Mouse (Mus musculus) embryo, embryonic 11 days (tissue): Measurements from ENCODE around the gene Hoxa11.

Source experiments
- DNase-seq: peaks from one replicate; pipeline ENCODE4 v3.0.0-alpha.2; 2015

The Hoxa11 gene

DNA sequence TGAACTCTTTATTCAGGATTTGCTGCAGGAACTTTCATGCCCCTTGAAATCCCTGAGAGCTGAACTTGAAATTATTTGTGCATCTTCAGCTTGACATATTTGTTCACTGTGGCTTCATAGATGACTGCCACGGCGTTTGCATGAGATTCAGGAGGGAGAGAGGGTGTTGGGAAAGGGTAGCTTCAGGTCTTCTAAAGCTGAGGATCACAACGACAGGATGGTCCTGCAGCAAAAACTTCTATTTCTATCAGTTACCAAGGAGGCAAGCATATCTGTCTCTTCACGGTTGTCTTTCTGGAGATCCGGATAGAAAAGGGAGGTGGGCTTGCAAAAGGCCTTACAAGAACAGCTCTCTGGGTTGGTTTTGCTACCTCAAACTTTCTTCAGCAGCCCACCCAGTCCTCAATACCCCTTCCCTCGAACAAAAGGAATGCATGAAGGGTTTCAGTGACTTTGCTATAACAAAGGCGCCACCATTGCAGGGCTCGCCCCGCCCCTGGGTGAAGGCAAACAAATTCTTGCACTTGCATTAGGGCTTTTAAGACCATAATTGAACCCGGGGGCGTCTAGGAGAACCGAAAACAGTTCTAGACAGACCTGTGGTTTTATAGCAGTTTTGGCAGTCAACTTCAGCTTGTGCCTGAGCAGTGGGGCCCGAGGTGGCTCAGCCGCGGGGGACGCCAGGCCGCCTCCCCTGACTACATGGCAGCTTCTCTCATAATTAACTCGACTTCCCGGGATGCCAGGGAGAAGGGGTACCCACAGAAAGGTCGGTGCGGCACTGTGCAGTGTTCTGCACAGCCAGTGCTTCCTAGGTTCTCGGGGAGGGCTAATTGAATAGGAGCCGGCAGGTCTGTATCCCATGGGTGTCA is 2.4 kb upstream of the Hoxa11 start:
- DNase-seq, result no peak

DNA sequence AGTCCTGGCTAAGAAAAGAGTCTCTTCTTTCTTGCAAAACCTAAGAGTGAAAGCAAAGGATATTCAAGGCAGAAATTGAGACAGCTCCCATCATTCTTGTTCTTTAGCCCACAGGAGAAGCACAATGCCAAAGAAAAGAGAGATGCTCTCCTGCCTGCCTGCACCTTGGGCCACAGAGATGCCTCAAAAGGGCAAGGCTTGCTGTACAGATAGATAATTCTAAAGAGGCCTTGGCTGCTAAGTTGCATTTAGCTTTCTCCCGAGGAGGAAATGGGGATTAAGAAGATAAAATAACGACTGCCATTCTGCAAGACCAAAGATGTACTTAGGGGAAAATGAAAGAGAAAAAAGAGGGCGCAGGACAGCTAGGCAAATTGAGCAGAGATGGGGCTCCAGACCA is 1.3 kb upstream of the Hoxa11 start:
- no peak for DNase-seq

DNA sequence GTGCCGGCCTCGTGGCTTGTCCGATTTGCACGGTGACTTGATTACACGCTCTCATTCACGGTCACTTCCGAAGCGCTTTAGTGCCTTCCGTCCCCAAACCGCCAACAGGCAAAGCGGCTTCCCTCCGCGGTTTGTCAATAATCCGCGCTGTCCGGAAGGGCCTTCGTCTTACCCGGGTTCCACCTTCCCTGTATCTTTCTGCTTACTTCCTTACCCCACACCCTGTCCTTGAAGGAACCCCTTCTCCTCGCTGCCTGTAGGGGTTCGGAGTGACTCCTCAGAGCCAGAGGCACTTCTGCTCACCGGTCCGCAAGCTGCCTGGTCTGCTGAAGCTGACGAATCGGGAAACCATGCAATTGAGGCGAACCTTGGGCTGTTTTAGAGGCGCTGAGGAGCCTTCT is 793 bp upstream of the Hoxa11 start:
- no peak for DNase-seq

DNA sequence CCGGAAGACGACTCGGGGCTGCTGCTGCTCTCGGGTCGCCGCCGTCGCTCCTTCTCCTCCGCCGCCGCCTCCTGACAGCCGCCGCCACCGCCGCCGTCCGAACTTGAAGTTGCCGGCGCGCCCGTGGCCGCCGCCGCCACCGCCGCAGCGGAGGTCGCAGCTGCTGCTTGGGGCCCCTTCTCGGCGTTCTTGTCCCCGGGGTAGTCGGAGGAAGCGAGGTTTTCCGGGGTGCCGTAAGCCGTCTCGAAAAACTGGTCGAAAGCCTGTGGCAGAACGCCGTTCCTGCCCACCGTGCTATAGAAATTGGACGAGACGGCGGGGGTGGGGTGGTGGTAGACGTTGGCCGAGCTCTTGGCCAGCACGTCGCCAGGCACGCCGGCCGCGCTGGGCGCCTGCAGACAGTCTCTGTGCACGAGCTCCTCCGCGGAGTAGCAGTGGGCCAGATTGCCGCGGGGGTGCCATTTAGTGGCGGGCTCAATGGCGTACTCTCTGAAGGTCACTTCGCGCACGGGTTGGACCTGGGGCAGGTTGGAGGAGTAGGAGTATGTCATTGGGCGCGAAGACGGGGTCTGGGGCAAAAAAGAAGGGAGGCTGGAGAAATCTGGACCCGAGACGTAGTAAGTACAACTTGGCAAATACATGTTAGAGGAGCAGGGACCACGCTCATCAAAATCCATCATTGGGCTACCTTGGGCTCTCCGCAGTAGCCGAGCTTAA is 412 bp downstream of the Hoxa11 start:
- DNase-seq, result no peak

DNA sequence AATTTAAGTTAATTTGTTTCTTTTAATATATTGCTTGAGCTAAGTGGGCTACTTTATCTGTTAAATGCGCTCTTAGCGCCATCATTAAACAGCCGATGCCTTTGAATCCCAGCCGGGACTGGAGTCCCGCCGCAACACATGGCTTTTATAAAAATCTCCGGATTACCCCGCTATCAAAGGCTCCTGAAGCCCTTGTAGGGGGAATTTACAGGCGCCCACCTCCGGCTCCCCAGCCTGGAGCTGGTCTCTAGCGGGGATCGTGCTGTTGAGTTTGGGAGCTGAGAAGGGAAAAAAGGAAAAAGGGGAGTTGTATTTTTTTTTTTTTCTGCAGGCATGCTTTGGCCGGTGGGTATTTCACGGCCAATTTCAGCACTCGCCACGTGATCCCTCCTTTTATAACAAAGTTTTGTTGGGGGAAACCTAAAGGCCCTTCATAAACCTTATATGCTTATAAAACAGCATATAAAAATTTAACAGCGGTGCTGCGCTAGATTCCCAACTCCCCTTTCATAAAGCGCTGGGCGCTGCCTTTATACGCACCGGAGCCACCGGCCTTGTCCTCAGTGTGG is 1.1 kb downstream of the Hoxa11 start:
- DNase-seq, result no peak

DNA sequence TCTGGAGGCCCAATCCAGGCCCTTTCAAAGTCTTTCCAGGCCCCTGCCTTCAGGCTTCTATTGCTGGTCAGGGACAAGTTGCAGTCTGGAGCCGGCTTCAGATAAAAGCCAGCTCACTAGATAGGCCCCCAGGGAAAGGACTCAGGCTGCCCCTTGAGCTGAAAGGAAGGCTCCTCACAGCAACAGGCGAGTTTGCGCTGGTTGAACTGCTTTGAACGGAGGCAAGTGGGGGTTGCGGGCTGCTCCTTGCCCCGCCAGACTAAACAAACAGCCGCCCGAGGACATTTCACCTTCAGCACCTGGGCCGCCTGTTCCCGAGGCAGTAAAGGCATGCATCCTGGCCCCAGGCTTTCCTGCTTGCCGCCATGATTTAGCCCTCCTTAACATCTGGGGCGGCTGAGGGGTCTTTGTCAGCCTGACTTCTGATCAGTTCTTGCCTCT is 1.9 kb downstream of the Hoxa11 start:
- no peak for DNase-seq

DNA sequence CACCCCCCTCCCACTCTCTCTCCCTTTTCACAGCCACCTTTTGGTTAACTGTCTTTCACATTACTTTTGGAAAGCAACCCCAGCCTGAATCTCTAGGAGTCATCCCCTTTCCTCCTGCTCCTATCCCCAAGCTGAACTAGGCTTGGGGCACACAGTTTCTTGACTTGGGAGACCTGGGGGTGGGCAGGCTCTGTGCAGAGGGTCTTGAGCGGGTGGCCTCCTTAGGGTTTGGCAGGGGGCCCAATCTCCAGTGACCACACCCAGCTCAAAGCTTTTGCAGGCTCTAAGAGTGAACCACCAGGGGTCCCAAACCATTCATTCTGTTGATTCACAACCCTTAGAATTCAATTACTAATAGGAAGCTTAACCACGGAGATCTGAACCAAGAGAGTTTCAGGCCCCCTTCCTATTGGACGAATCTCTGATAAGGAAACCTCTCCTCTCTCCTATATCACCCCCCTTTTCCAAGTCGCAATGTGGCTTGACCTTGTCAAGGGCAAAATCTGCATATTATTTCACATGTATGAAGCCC is 2.7 kb downstream of the Hoxa11 start:
- DNase-seq, result no peak

DNA sequence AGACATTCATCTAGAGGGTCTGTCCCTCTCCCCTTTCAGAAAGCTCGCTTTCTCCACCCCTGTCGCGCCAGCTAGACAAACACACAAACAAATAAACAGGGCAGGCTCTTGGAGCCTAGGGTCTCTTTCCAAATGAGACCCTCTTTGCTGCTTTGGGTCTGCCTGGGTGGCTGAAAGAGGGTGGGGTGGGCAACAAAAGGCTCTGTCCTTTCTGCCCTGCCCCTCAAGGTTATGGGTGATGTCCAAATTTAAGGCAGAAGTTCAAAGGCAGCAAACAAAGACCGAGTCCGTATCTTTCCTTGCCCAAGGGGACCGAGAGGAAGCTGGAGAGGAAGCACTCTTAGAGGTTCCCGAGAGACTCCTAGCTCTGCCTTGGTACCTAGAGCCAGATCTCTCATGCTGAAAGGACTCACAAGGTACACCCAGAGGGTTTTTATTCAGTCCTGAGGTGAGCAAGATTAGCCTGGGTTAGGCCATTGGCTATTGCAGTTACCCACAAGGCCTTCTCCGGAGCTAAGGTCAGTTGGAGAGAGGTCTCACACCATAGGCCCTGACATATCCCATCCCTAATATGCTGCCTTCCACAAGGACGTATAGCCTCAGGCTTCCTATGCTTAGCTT is 4.5 kb downstream of the Hoxa11 start:
- no peak for DNase-seq

DNA sequence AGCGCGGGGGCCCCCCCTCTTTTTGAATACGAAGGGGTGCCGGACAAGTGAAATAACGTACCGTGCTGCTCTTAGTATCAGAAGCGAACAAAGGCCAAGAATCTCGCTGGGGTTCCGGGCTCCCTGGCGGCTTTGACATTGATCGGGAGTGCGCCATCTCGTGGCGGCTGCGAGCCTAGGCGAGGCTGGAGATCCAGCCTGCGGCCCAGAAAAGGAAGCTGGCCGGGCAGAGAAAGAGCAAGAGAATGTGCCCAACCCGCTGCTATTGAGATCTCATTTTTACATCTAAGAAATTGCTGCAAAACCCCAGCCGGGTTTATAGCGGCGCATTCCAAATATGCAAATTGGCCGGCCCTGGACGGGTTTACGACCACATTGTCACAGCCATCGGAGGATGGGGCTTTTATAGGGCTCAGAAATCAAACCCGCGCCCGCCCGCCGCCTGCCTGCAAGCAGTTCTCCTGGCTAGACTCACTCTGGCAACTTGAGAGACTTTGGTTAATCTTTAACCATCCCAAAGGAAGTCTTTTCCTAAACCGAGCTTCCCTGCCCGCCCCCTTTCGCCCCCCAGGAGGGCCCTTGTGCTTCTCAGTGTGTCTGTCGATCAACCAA is 5.1 kb downstream of the Hoxa11 start, which contains the start of gene Hoxa10:
Gene Hoxa10 (minus strand): TSS at position 466 of the 612 bp plus-strand sequence.
- DNase-seq, result peak; percentile 95

DNA sequence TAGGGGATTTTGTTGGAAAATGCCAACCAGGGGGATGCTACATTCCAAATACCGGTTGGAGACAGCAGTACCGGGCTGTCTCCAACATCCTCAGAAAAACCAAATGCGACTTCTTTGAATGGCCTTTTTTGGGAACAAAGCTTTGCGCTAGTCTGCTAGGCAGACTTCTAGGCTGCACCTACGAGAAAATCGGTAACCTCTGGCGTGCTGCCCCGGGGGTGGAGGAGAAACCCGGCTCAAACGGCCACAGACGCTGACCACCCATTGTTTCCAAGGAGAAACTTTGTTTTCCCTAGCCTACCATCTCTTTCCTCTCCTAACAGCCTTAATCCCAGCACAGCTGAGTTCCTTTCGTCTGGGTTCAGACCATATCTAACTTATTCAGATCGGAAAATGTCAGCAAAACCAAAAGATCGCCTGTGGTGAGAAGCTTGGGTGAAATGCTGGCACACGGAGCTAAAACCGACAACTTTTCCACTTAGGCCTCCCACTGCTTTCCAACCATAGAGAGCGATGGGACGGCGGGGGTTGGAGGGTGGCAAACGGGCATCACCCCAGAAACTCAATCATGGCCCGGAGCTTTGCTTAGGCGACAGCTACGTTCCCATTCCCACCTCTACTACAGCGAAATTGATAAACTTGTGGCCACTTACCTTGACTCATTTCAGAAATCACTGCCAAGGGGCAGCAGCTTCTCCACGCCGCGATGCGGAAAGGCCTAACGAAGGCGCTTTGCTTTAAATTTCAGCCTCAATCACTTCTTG is 5.8 kb downstream of the Hoxa11 start:
- DNase-seq, result no peak

DNA sequence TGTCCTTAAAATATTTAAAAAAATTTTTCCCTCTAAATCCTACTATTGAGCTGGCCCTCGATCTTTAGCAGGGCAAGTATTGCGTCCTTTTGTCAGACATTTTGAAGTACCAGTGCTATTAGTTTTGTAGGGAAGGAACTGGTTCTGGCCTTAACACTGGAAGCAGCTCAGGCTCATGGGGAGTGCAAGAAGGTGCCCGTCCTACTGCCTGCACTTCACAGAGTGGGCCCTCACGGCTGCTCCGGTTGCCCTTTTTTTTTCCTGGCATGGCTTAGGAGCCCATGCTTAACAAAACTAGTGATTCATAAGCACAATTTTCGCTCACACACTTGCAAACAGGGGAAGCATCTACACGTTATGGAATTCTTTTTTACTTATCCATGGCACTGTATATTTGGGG is 6.6 kb downstream of the Hoxa11 start:
- no peak for DNase-seq

DNA sequence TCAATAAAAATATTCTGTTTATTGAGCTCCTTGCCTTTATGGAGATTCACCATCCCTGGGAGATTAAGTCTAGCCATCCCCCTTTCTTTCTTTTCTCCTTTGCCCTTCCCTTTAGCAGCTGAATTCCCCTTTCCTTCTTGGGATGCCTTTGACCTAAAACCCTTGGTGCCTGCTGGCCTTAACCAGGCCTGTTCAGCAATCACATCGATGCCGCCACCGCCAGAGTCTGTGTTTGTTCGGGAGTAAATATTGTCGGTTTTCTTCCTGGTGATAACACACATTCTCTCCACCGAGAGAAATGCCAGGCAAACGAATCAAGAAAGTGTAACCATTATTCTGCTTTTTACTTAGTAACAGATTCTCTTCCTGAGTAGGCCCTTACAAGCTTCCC is 7.5 kb downstream of the Hoxa11 start:
- no peak for DNase-seq

DNA sequence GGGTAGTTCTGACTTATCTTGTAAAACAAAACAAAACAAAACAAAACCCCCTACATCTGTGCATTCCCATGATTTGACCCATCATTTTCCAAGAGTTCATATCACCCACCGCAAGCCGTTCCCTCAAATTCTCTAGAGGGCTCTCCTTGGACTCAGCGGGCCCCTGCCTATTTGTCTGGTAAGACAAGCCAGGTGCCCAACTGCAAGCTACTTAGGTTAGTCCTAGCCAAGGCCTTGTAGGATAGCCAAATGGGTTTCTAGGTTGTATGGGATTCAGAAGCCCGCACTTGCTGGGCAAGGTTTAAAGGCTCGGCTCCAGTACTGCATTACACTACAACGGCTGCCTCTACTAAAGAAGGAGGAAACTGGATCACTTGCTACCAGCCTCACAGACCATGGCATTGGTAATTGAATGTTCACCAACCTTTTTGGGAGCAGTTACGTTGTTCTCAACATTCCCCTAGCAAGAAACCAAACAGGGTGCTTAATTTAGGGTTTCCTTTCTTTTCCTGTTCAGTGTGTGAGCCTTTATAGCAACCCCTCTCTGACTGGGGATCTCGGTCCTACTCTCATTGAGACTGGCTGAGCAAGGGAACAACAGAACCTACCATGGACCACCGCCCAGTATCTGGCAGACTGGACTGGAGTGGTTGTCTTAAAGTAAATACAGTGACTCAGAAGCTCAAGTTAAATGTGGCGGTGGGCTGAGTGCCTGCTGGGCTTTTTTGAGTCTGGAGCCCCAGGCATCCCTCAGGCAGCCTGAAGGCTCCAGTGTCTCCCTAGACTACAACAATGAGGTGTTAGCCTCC is 8.1 kb downstream of the Hoxa11 start:
- no peak for DNase-seq

DNA sequence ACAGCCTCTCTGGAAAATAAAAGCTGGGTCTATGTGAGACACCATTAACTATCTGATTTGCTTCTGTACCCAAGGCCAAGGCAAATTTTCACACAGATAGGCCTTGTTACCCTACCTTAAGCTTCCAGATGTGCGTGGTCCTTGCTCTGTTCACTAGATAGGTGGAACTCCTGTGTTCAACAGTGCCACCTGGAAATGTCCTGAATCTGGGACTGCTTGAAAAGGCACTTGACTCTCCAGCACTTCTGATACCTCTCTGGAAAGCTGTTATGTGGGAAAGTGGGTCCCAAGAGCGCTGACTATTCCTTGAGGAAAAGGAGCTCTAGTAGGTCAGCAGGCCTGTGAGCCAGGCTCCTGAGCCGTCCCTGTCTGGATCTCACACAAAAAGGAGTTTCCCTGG is 8.8 kb downstream of the Hoxa11 start:
- no peak for DNase-seq

DNA sequence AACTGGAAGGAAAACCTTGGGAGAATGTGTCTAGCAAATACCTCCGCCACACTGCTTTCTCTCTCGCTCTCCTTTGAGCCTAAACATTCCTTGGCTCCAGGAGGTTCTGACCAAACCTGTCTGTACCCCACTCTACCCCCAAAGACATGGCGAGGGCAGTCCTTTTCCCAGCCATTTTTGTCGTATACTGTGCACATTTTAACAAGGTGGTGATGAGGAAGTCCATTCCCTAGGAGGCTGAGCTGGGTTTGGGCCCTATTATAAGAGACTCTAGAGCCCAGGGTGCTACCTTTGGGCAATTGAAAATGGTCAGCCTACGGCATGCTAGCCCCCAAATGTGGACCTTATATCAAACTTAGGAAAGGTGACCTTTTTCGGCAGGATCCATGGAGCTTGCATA is 9.7 kb downstream of the Hoxa11 start:
- no peak for DNase-seq

DNA sequence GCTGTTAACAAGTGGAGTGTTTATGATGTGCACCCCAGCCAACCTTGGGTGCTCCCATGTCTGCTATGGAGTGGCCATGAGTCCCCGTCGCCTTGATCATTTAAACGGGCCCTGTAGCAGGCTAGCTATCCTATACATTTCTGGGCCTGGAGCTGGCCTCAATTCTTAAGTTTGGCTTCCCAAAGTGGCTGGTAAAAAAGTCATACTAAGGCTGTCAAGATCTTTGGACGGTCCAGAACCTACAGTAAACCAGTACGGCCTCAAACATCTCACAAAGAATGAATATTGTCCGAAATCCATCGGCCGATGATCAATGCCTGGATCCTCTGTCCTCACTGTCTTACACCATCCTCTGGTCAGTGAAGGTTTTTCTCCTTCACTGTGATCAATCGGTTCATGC is 10.3 kb downstream of the Hoxa11 start:
- DNase-seq, result no peak

DNA sequence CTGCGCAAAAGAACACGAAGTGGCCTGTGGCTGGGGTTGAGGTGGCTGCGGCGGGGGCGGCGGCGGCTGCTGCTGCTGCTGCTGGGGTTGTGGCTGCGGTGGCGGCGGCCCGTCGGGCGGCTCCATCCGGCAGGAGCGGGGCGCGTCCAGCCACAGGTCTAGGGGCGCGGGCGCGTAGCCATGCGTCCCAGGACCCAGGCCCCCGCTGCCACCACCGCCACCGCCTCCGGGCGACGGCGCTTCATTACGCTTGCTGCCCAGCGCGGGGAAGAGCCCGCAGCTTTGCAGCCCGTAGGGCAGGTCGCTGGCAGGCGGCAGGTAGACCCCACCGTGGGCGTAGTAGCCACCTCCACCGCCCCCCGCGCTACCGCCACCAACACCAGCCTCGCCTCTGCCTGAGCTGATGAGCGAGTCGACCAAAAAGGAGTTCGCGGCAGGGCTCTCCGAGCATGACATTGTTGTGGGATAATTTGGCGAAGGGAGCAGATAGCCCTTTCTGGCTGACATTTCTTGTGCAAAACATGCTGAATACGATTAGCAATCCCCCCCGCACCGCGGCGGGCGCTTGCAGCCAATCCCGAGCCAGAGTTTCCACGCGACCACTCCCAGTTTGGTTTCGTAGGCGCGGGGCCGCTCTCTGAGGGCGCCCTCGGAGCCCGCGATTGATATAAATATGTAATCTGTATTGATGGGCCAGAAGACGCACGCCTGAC is 11.0 kb downstream of the Hoxa11 start:
- DNase-seq, result no peak

DNA sequence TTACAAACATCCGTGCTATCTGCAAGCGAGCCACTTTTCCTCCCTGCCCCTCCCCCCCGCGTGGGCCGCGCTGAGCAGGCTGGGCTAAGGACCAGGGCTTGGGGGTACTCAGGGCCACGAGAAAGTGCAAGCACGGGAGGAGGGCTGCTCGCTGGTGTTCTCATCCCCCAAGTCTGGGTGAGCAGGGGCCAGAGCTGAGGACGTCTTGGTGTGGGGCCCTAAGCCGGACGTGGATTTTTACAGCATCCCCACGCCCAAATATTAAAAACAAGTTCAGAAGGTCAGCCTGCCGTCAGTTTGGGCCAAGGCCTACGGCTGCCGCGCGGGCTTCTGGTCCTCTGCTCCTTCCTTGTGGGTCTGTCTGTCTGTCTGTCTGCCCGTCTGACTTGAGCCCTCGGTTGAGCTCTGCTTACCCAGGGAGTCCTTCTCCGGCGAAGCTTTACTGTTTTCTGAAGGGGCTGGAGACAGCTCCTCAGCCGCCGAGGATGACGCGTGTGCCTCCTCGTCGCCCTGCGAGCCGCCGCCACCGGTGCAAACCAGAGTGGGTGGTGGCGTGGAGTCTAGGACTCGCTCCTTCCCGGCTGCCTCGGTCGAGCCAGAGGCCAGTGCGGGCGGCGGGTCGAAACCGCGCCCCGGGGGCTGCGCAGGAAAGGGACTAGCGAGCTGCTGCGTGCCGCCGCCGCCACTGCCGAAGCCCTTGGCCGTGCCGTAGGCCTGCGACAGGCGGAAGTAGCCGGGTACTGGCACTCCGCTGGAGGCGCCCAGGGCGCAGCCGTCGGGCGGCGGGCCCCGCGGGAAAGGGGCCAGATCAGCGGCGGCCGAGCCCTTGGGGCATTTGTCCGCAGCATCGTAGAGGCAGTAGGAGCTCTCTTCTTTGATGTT is 11.8 kb downstream of the Hoxa11 start:
- no peak for DNase-seq

DNA sequence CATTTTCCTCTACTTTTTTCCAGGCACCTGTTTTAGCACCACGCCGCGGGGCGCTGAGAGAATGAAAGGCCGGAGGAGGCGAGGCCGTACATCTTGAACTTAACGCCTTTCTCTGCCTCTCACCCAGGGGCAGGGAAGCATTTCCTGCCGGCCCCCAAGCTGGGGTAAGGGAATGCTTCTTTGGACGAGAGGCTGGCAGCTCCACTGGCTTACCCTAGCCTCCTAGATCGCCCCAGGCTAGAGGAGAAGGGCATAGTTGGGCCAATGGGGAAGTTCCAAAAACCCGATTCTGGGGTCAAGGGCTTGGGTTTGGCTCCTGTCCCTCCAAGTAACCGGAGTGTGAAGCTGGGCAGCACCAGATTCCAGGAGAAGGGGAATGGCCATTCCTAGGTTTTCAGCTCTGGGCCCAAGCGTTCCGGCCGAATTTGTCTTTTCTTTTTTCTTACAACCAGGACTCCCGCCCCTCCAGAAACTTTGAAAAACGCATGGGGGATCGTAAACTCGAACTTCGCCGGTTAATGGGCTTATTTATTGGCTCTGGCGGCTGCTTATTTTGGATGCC is 12.5 kb downstream of the Hoxa11 start:
- DNase-seq, result no peak
